Mouse (Mus musculus) neural tube, embryonic 10.5 days (tissue): ENCODE results near the gene Pramef25.
"Not testable (repeated sequence)": the region's sequence is repeated elsewhere in the genome, so short reads cannot be mapped to it uniquely, and the experiment has no call there.

Source experiments
- DNase-seq: peaks from one replicate; pipeline ENCODE4 v3.0.0-alpha.2; 2017; ENCODE audit warnings: low spot score; ENCODE audit errors: extremely low spot score

The Pramef25 gene

DNA sequence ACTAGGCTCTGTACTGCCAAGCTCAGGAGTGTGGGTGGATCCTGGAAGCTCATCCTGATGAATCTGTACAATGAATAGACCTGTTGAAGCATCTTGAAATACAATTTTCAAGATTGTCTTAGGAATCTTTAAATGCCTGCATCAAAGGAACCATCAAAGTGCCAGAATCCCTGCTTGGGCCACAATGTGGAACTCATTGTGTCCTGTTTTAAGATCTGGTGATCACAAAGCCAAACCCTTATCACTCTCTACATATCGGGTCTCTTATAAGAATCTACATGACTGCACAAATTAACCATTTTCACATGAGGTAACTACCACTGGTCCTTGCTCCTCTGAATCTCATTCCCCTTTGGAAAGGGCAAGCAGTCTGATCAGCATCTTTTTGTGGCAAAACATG is at the start of gene Pramef25:
TSS of gene Pramef25 (minus strand) at position 101 of the 400 bp plus-strand sequence.
- DNase-seq = not testable (repeated sequence)

DNA sequence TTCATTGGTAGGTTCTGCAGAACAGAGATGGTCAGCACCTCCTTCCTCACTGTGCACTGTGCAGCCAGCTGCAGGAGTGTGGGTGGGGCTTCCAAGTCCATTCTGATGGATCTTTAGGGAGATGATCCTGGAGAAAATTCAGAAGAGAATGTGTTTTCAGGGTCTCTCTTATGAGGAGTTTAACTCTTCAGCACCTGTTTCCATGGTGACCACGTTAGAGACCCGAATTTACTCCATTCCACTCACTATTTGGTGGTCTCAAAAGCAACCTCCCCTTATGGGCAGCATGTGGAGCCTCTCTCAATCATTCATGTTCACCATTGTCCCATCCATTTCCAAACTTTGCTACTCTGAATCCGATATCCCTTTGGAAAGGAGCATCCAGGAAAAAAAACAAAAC is 43.5 kb upstream of the Pramef25 start, which contains the start of gene Pramef17:
TSS of gene Pramef17 (minus strand) at position 101 of the 400 bp plus-strand sequence.
- DNase-seq = not testable (repeated sequence)

DNA sequence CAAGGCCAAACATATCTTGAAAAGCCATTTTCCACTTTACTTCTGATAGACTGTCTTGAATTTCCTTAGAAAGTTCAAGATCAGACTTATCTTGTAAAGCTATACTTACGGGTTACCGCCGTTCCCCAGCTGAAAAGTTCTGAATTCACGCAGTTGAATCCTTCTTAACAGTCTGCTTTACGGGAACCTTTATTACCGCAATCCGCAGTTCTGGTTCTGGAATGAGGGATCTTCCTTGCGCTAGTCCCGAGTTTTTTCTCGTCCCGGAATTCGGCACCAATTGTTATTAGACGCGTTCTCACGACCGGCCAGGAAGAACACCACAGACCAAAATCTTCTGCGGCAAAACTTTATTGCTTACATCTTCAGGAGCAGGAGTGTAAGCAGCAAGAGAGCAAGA is 37.3 kb upstream of the Pramef25 start:
- not testable (repeated sequence) for DNase-seq

DNA sequence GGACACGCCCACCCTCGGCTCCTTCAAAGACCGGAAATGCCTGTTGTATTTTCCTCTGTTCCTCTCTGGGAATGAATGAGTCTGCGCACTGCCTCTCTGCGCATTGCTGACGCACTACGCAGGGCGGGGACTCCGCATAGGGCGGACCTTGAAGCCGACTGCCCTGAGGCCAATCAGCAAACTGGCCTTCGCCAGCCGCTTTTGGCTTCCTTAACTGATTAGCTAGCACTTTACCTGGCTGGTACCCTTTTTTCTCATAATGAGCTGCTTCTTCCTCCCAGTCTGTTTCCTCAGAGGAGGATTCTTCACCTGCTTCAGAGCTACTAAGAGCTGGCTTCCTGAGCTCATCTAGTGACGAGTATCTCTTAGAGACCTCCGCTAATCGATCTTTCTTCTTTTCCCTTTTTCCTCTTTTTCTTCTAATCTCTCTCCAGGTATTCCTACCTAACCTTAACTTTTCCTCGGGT is 36.7 kb upstream of the Pramef25 start:
- DNase-seq = not testable (repeated sequence)

DNA sequence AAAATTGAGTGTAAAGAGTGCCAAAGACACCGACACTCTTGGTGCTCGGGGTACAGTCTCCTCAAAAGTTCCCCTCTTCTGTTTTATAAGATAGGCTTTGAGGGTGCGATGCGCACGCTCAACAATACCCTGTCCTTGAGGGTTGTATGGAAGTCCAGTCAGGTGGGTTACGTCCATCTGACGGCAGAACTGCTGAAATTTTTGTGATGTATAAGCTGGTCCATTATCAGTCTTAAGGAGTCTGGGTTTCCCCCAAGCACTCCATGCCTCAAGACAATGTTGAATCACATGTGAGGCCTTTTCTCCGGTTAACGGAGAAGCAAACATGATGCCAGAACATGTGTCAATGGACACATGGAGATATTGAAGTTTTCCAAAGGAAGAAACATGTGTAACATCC is 34.9 kb upstream of the Pramef25 start:
- DNase-seq = not testable (repeated sequence)

DNA sequence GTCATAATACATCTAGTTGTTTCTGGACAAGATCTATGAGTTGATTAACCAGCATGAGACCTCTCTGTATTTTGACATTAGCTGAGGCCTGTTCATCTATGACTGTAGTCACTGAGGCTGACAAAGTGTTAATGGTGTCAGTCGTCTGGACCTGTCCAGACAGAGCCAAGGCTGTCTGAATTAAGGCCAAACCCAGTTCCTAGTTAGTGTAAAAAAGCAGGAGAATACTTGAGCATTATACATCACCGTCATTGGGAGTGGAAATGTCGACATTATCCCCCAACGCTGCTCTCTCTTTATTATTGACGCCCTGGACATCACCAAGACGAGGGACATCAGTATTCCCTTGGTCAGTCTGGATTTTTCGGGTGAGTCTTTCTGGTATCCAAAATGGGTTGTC is 34.3 kb upstream of the Pramef25 start:
- DNase-seq = not testable (repeated sequence)

DNA sequence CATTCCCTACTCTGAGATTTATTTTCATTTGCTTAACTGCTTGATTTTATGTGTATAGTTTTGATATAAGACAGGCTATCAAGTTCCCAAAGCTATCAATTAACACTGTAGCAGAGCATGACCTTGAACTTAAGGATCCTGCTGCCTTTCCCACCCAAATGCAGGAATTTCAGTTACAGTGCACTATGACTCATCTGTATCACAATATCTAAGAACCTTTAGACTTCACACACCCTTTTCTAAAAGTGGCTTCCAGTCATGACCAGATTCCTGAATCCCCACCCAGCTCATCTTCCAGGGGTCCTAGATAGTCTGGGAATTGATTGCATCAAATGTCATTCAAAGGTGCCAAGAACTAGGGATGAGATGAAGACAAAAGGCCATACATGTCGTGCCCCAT is 32.6 kb upstream of the Pramef25 start:
- DNase-seq = not testable (repeated sequence)

DNA sequence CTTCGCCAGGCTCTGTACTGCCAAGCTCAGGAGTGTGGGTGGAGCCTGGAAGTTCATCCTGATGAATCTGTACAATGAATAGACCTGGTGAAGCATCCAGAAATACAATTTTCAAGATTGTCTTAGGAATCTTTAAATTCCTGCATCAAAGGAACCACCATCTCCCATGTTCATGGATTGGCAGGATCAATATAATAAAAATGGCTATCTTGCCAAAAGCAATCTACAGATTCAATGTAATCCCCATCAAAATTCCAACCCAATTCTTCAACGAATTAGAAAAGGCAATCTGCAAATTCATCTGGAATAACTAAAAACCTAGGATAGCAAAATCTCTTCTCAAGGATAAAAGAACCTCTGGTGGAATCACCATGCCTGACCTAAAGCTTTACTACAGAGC is 16.0 kb upstream of the Pramef25 start, which contains the start of gene Gm13101:
TSS of gene Gm13101 (minus strand) at position 101 of the 400 bp plus-strand sequence.
- not testable (repeated sequence) for DNase-seq

DNA sequence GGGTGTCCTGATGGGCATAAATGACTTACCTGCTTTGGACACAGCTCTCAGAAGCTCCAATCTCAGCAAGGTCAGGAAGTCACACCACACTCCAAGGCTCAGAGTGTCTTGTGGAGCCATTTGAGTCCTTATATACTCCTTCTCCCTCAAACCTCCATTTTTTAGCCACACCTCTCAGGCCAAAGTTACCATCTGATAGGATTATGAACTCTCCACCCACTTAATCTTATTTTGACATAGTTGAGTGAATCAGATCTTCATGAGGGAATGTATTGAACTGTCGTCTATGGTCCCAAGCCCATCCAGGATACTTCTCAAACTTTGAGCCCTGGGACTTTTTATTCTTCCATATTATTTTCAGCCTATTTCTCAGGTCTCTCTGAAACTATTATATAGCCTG is 50.5 kb downstream of the Pramef25 start, which contains the start of gene Pramef6:
TSS of gene Pramef6 (minus strand) at position 101 of the 400 bp plus-strand sequence.
- not testable (repeated sequence) for DNase-seq
